In the genomic region with DNA sequence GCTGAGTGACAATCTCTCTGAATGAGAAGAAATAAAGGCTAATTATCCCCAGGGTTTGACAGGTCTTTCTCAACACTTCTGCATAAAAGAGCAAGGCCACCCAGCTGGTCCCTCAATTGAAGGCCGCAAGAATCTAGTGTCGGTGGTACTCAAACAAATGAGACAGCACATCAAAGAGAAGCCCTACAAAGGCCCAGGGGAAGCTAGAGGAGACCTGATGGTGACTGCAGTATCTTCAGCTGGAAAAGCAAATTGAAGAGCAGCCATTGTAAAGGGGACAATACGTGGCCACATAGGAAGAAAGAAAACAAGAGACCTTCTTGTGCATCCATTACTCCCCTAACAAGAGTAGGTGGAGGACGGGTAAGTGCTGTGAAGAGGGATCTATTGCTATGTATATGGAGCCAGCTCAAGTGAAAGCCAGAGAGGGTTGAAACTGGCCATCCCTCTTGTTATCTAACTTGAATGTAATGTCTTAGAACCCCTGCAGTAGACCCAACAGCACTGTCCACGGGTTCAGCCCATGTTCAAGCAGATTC, we compare ENCODE assay signal across 22 mouse cellular contexts. TPM values are rescaled to one million over a fixed set of nuclear protein-coding genes. Genes with fewer than 3 reads are reported as not detected.
DNase-seq lines count a peak whose midpoint lies in the region; ATAC-seq and TF ChIP-seq lines count a peak whose summit lies in the region.
"Had no signal": no experiment of that assay in that cellular context is flagged by ENCODE, and none has a peak within 500 bp of the region (broad histone marks: within the 10 kb centered on the region; RNA-seq: fewer than 3 reads in every experiment).

No protein-coding gene starts in this region.

- H3K9me3 ChIP-seq in heart, embryonic 10.5 days, result no peaks in the 10 kb centered on the region
- H3K9me3 ChIP-seq in heart, embryonic 11.5 days (replicated peaks; ENCODE audit: control insufficient read depth, low read length), result no peaks in the 10 kb centered on the region
- H3K9me3 ChIP-seq in midbrain, embryonic 10.5 days (replicated peaks), result no peaks in the 10 kb centered on the region
- H3K9me3 ChIP-seq in midbrain, embryonic 16.5 days (replicated peaks; ENCODE audit: control insufficient read depth, low read length, poor library complexity, severe bottlenecking), result no peaks in the 10 kb centered on the region
- no peaks in the 10 kb centered on the region for H3K9me3 ChIP-seq in ES-E14 (ENCODE audit: control insufficient read depth, insufficient read depth, low read depth, low read length)
- H3K9me3 ChIP-seq: midbrain, embryonic 12.5 days had no signal

- no peak overlapping the region for H3K9ac ChIP-seq in heart, embryonic 11.5 days (ENCODE audit: low read depth, low read length)
- H3K9ac ChIP-seq in midbrain, embryonic 16.5 days (ENCODE audit: low read depth, low read length), result no peak overlapping the region
- H3K9ac ChIP-seq in ES-E14 (ENCODE audit: insufficient read depth, low read depth, low read length, poor library complexity, severe bottlenecking), result no peak overlapping the region
- H3K9ac ChIP-seq: midbrain, embryonic 12.5 days had no signal

- peak; percentile 57 for DNase-seq in heart, embryonic 10.5 days (ENCODE audit: low spot score)
- DNase-seq in midbrain, embryonic 10.5 days (ENCODE audit: low spot score), result peak; percentile 14
- peak; percentile 73 for DNase-seq in ES-E14 (ENCODE audit: low read depth, low spot score)
- peak; percentile 43 for DNase-seq in brain, embryonic 14.5 days (ENCODE audit: low read depth)
- DNase-seq: B cell, adult 2 months; cerebellum, adult 11-12 months; cerebellum, postnatal 14 days; embryo, embryonic 11 days; gastrocnemius, postnatal 36 days; kidney, adult 2 months; layer of hippocampus, adult 9-11 months; right cerebral cortex, adult 18-20 months; right cerebral cortex, postnatal 4 days; thymus, postnatal 36 days had no signal

- in situ Hi-C loops in ES-E14 (cut with MboI; ENCODE audit: low sequenced_read_pairs in 2 of 2, unreplicated experiment in 2 of 2), result no loop called here

- no peak overlapping the region for H3K4me2 ChIP-seq in heart, embryonic 11.5 days
- H3K4me2 ChIP-seq in midbrain, embryonic 16.5 days (ENCODE audit: low read length), result no peak overlapping the region
- H3K4me2 ChIP-seq: midbrain, embryonic 12.5 days had no signal

- no peak for TF ChIP-seq POLR2A in brain, embryonic 14.5 days (IDR thresholded peaks at IDR 0.05; ENCODE audit: borderline replicate concordance, extremely low read depth, insufficient read depth, insufficient read length, poor library complexity, severe bottlenecking)

- no peak for TF ChIP-seq CTCF in brain, embryonic 14.5 days (IDR thresholded peaks at IDR 0.05; ENCODE audit: borderline replicate concordance, extremely low read depth, insufficient read depth, insufficient read length)

- 27% methylated on average over 5 of the region's 5 CpGs for WGBS in heart, embryonic 10.5 days
- 31% methylated on average over 5 of the region's 5 CpGs for WGBS in heart, embryonic 11.5 days (ENCODE audit: insufficient replicate concordance)
- 8% methylated on average over 5 of the region's 5 CpGs for WGBS in midbrain, embryonic 10.5 days
- 4% methylated on average over 5 of the region's 5 CpGs for WGBS in midbrain, embryonic 16.5 days

- H3K36me3 ChIP-seq in heart, embryonic 10.5 days, result no peaks in the 10 kb centered on the region
- no peaks in the 10 kb centered on the region for H3K36me3 ChIP-seq in heart, embryonic 11.5 days (ENCODE audit: control insufficient read depth, insufficient read depth, low read length)
- H3K36me3 ChIP-seq in midbrain, embryonic 10.5 days, result no peaks in the 10 kb centered on the region
- H3K36me3 ChIP-seq in midbrain, embryonic 16.5 days (ENCODE audit: control insufficient read depth, insufficient read depth, low read length), result no peaks in the 10 kb centered on the region
- H3K36me3 ChIP-seq in ES-E14 (ENCODE audit: control insufficient read depth, insufficient read depth, low read length, poor library complexity, severe bottlenecking), result no peaks in the 10 kb centered on the region
- H3K36me3 ChIP-seq: midbrain, embryonic 12.5 days had no signal

- no peak for ATAC-seq in heart, embryonic 11.5 days (replicated peaks; ENCODE audit: insufficient number of reproducible peaks, low FRiP score, low TSS enrichment)
- no peak for ATAC-seq in midbrain, embryonic 16.5 days
- no peak for ATAC-seq in megakaryocyte-erythroid progenitor cell, adult 5-6 weeks (replicated peaks; ENCODE audit: low FRiP score, low TSS enrichment, poor library complexity, severe bottlenecking)
- ATAC-seq: lung, postnatal 0 days had no signal

- no peaks in the 10 kb centered on the region for H3K27me3 ChIP-seq in heart, embryonic 10.5 days (ENCODE audit: insufficient read depth, poor library complexity, severe bottlenecking)
- no peaks in the 10 kb centered on the region for H3K27me3 ChIP-seq in heart, embryonic 11.5 days (ENCODE audit: control insufficient read depth, insufficient read depth, low read length)
- no peaks in the 10 kb centered on the region; the same call in 1 of the 2 replicates for H3K27me3 ChIP-seq in midbrain, embryonic 10.5 days (ENCODE audit: low read depth, poor library complexity, severe bottlenecking)
- H3K27me3 ChIP-seq in midbrain, embryonic 16.5 days (ENCODE audit: control insufficient read depth, insufficient read depth, low read depth, low read length), result no peaks in the 10 kb centered on the region
- H3K27me3 ChIP-seq: midbrain, embryonic 12.5 days had no signal

- H3K4me1 ChIP-seq in heart, embryonic 10.5 days, result no peaks in the 10 kb centered on the region
- no peaks in the 10 kb centered on the region for H3K4me1 ChIP-seq in heart, embryonic 11.5 days (ENCODE audit: control insufficient read depth, insufficient read depth, low read length)
- H3K4me1 ChIP-seq in midbrain, embryonic 10.5 days, result peaks cover 16% of the 10 kb centered on the region
- no peaks in the 10 kb centered on the region for H3K4me1 ChIP-seq in midbrain, embryonic 16.5 days (ENCODE audit: control insufficient read depth, insufficient read depth, low read length)
- peaks cover 5 to 6% of the 10 kb centered on the region in 2 experiments; a peak in 3 of 4 replicates for H3K4me1 ChIP-seq in ES-E14 (ENCODE audit: control insufficient read depth in 2 of 2, insufficient read depth in 2 of 2, low read length in 2 of 2, poor library complexity in 1 of 2)

- H3K27ac ChIP-seq in heart, embryonic 10.5 days, result no peak overlapping the region
- H3K27ac ChIP-seq in heart, embryonic 11.5 days (ENCODE audit: low read depth, low read length), result no peak overlapping the region
- no peak overlapping the region for H3K27ac ChIP-seq in midbrain, embryonic 10.5 days (replicated peaks)
- H3K27ac ChIP-seq in midbrain, embryonic 16.5 days (ENCODE audit: low read length), result no peak overlapping the region
- no peak overlapping the region for H3K27ac ChIP-seq in ES-E14 (ENCODE audit: insufficient read depth, low read depth, low read length, poor library complexity, severe bottlenecking)
- H3K27ac ChIP-seq: kidney, postnatal 0 days; macrophage; midbrain, embryonic 12.5 days had no signal

- no peak overlapping the region for H3K4me3 ChIP-seq in heart, embryonic 10.5 days
- no peak overlapping the region for H3K4me3 ChIP-seq in heart, embryonic 11.5 days (ENCODE audit: low read depth, low read length)
- no peak overlapping the region for H3K4me3 ChIP-seq in midbrain, embryonic 10.5 days
- H3K4me3 ChIP-seq in midbrain, embryonic 16.5 days (ENCODE audit: low read depth, low read length), result no peak overlapping the region
- H3K4me3 ChIP-seq in ES-E14 (ENCODE audit: insufficient read depth in 1 of 2, low read depth in 1 of 2, low read length in 2 of 2, poor library complexity in 1 of 2, severe bottlenecking in 1 of 2), result no peak overlapping the region
- H3K4me3 ChIP-seq: midbrain, embryonic 12.5 days; myocyte had no signal

TF ChIP-seq in ES-E14, 5 proteins besides CTCF, POLR2A, EP300 and RAD21:
- TF ChIP-seq MAFK (IDR thresholded peaks at IDR 0.05; ENCODE audit: insufficient read depth, low read depth, low read length) (no peak), ZNF384 (IDR thresholded peaks at IDR 0.05; ENCODE audit: low read depth, low read length) (no peak), HCFC1 (IDR thresholded peaks at IDR 0.05; ENCODE audit: borderline replicate concordance, insufficient read depth, low read length) (no peak), CHD2 (IDR thresholded peaks at IDR 0.05; ENCODE audit: low read depth, low read length) (no peak), ZC3H11A (IDR thresholded peaks at IDR 0.05; ENCODE audit: borderline replicate concordance, low read depth, low read length) (no peak)

RNA-seq across cellular contexts. Expression of gene Tns3, which starts 58.8 kb away (rescaled TPM):
- 12.7 and 17.0 TPM in 2 replicates for polyA plus RNA-seq in heart, embryonic 10.5 days (2016; fragmentation: Nextera tagmentation; extraction: Ambion mirVana)
- polyA plus RNA-seq in heart, embryonic 11.5 days (2014; fragmentation: Nextera tagmentation; extraction: Ambion mirVana), result 10.1 and 11.0 TPM in 2 replicates
- 9.1 and 9.7 TPM in 2 replicates for polyA plus RNA-seq in midbrain, embryonic 10.5 days (2016; fragmentation: Nextera tagmentation; extraction: Ambion mirVana)
- 5.3 TPM in 2 replicates for polyA plus RNA-seq in midbrain, embryonic 16.5 days (2015; fragmentation: Nextera tagmentation; extraction: Ambion mirVana)
- 111 and 133 TPM in 2 replicates for total RNA-seq in ES-E14 (2012; rRNA removed)
- 7.3 and 12.1 TPM in 2 replicates for polyA plus RNA-seq in brain, embryonic 14.5 days (2012; rRNA removed)
- total RNA-seq in megakaryocyte-erythroid progenitor cell, adult 5-6 weeks (2014; fragmentation: Nextera tagmentation), result 8.4 and 16.0 TPM in 2 replicates
- total RNA-seq in megakaryocyte-erythroid progenitor cell, adult 5-6 weeks (2017), result 4.1 and 7.7 TPM in 2 replicates

Comparison
In these comparisons a context has a peak if more than half of its experiments do, and no peak if none do; other contexts are left out.
1. DNase-seq: peak in every context shown above with its lines; median percentile 73 in ES-E14; 57 in heart, embryonic 10.5 days; 43 in brain, embryonic 14.5 days; 14 in midbrain, embryonic 10.5 days.